Mouse (Mus musculus) heart, adult 9 months (tissue): ENCODE data around the gene Bcan.
A peak's percentile ranks its signal among the peaks of the same experiment; 100 is the strongest.

Experiments
- DNase-seq, 2 experiments: peaks; one replicate each; pipeline ENCODE4 v3.0.0; 2022; ENCODE audit warnings: low spot score in 2 of 2

Bcan gene

GRCm38 (mm10) chr3:88000181-88000580, at the start of gene Bcan:
TSS of gene Bcan (minus strand) at chr3:88000230.
- no peak for DNase-seq

GRCm38 (mm10) chr3:88049532-88049931, 49.5 kb upstream of the Bcan start:
- no peak for DNase-seq

- peak; percentile 91 to 93 for DNase-seq
Observed at GRCm38 (mm10) chr3:88042661-88043421, 42.8 kb upstream of the Bcan start, which contains the start of gene Gpatch4. TSS of gene Gpatch4 (plus strand) at chr3:88043108.

DNA sequence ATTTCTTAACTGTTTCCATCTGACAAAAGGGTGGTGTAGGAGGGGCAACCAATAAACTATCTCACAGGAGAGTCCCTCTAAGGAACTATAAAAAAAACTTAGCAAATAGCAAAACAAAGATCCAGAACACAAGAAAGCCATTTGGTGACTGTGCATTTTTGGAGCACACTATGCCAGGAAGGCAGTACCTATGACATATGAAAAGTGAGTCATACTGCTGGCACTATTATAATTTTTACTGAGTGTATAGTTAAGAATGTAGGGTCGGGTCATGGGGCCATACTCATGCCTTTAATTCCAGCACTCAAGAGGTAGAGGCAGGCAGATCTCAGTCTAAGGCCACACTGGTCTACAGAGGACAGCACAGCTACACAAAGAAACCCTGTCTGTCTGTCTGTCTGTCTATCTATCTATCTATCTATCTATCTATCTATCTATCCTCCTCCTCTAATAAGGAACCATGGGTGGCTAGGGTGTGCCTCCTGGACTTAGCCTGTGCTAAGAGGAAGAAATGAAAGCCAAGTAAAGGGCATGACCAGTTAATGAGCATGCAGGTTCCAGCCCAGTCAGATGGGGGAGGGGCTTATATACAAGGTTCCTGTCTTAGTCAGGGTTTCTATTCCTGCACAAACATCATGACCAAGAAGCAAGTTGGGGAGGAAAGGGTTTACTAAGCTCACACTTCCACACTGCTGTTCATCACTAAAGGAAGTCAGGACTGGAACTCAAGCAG, 35.7 kb upstream of the Bcan start:
- DNase-seq, result no peak

GRCm38 (mm10) chr3:88033506-88033905, 33.5 kb upstream of the Bcan start:
- DNase-seq, result no peak

- peak; percentile 33 to 47 for DNase-seq
Observed at GRCm38 (mm10) chr3:88030608-88031395, 30.8 kb upstream of the Bcan start.

GRCm38 (mm10) chr3:88027434-88028186, 27.6 kb upstream of the Bcan start, which contains the start of gene Hapln2:
TSS of gene Hapln2 (minus strand) at chr3:88027583.
- no peak for DNase-seq

DNA sequence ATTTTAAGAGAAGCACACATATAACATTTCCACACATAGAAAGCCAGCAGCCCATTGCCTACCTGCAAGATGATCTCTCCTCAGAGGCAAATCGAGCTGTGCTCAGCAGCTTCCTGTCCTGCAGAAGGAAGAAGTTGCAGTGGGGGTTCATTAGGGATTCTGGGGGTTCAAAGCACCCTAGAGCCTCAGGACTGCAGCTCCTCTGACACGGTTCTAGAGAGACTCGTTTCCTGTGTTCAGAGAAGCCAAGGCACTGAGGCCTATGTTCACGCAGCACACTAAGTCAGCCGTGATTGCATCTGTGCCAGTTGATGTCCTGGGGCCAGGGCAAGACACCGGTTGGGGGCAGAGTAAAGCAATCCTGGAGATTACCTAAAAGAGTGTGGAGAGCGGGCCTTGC, 26.8 kb upstream of the Bcan start:
- DNase-seq, result no peak

- no peak for DNase-seq
Observed at GRCm38 (mm10) chr3:88023192-88024074, 23.4 kb upstream of the Bcan start.

DNA sequence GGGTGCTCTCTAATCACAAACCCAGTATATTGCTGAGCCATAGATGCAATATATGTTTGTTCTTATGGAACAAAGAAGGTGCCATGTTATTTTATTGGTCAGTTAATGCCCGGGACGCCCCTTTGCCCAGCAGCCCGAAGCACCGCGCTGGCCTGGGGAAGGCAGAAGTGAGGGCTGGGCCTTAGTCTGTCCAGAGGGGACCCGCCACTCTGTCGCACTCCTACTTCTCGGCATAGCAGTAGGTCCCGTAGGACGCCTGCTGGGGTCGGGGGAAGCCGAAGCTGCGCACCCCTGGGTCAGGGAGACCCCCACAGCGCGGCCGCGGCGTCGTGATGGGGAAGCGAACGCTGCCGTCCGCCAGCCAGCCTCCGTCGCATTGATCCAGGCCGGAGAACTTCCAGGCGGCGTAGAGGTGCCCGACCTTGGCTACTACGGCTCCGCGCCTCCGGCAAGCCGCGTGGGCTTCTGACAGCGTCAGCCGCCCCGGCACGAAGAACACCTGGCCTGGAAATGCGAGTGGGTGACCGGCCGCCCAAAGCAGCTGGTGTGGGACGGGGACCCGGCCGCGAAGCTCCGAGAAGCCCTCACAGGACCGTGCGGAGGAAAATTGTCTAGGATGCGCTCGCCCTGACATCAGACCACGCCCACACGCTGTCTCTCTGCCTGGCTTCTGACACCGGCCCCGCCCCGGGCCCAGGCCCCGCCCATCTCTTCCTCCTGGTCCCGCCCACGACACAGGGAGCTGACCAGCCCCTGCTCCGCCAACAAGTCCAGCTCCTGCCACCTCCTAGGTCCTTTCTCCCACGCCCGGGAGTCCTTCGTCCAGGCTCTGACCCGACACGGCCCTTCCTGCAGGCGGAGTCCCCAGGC, 22.5 kb upstream of the Bcan start:
- DNase-seq, result peak; percentile 81 to 88

- DNase-seq, result peak in 1 of 2 experiments; percentile 17
Observed at GRCm38 (mm10) chr3:88010634-88011265, 10.7 kb upstream of the Bcan start.

- DNase-seq, result no peak
Observed at GRCm38 (mm10) chr3:88005822-88006786, 6.1 kb upstream of the Bcan start.

GRCm38 (mm10) chr3:88002291-88002976, 2.4 kb upstream of the Bcan start:
- no peak for DNase-seq

DNA sequence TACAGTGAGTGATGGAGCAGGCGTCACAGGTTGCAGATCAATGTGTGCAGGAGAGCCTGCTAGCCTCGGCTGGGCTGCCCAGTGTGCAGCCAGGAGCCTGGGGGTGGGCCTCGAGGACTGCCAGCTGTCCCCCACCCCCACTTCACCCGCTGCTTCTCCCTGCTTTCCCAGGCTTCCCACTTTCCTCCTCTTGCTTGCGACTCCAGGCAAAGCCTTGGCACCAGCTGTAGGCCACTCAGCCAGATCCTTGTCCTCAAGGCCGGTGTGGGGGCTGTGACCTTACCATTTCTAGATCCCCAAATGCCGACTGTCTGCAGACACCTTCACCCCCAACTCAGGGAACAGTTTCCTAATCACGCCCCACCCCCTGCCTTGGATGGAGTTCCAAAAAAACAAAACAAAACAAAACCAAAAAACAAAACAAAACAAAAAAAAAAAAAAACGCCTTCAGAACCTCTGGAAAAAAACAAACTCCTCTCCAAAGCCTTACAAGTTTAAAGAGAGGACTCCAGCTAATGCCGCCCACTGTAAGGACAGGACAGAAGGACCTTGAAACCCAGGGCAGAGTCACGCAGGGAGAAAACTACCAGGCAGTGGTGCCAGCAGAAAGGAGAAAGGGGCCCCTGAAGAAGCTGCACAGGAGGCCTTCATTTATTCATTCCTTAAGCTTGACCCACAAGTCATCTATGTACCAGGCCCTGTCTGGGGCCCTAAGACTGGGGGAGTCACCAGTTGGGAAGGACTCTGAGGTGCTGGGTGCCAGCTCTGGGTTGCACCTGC, 976 bp upstream of the Bcan start:
- DNase-seq, result no peak

DNA sequence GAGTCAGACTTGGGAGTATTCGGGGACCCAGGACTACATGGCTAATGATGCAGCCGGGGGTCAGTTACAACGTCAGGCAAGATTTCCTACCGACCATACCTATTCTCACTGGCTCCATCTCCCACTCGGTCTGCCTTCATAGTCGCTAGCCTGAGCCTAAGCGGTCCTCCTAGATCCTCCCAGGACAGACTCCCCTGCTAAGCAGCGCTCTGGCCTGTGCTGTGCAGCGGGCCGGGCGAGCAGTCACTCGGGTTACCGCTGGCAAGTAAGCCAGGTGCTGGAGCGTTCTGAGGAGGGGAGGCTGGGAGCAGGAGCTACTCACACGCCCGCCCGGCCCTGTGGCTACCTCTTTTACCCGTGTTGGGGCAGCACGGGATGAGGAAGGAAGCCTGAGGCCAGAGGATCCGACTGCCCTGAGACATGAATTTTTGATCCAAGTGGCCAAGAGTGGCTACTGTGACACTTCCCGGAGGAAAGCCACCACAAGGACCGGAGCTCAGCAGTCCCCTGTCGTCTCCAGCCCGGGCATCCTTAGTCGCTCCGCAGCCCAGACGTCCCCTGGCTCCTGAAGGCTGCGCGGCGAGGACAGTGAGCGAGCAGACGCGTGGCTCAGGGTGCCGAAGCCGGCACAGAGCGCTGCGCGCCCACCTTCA, 661 bp downstream of the Bcan start:
- DNase-seq, result no peak

DNA sequence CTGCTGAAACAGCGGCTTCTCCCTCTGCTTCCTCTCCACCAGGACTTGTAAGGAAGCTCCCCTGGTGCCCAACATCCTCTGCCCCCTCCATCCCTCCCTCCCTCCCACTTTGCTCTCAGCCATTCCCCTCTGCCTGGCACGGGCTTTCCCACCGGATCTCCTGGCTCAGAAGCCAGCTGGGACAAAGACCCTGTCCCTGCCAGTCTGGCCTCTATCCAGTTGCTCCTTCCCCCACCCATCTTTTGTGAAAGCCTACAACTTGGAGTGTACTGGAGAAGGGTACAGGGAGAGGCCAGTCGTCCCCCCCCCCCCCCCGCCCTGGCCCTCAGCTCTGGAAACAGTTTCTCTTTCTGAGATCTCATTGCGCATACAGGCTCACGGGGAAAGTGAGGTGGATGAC, 1.3 kb downstream of the Bcan start:
- no peak for DNase-seq
